Mouse (Mus musculus) macrophage (primary cell): ENCODE measurements around the gene Slc12a8. TPM values are rescaled to one million over a fixed set of nuclear protein-coding genes. Genes with fewer than 3 reads are reported as not detected.

Experiments
- H3K27ac ChIP-seq: fragments of 350-480 bp; formaldehyde crosslinking; 2 replicates; pipeline ENCODE4 v1.9.0; 2021
- H3K36me3 ChIP-seq: fragments of 350-480 bp; formaldehyde crosslinking; 2 replicates; pipeline ENCODE4 v1.9.0; 2021; ENCODE audit errors: inconsistent target
- H3K4me3 ChIP-seq: fragments of 350-480 bp; formaldehyde crosslinking; 2 replicates; pipeline ENCODE4 v1.9.0; 2021; ENCODE audit errors: inconsistent target
- H3K79me2 ChIP-seq: fragments of 350-480 bp; formaldehyde crosslinking; 2 replicates; pipeline ENCODE4 v1.9.0; 2021; ENCODE audit errors: inconsistent target
- WGBS: methylation state at CpG from one replicate; pipeline ENCODE4 v1.1.7; 2026; ENCODE audit warnings: inconsistent platforms; ENCODE audit not compliant: missing documents; 5-methylcytosine and 5-hydroxymethylcytosine counted together
- polyA plus RNA-seq: library from polyadenylated mRNA; stranded (reverse); fragments of 250-400 nt; gene quantifications from 3 replicates; pipeline ENCODE4 v1.2.4, GENCODE M21; 2018; ENCODE audit warnings: inconsistent platforms

Slc12a8 gene
- polyA plus RNA-seq, 1 experiment from 2014 or later: not detected

DNA sequence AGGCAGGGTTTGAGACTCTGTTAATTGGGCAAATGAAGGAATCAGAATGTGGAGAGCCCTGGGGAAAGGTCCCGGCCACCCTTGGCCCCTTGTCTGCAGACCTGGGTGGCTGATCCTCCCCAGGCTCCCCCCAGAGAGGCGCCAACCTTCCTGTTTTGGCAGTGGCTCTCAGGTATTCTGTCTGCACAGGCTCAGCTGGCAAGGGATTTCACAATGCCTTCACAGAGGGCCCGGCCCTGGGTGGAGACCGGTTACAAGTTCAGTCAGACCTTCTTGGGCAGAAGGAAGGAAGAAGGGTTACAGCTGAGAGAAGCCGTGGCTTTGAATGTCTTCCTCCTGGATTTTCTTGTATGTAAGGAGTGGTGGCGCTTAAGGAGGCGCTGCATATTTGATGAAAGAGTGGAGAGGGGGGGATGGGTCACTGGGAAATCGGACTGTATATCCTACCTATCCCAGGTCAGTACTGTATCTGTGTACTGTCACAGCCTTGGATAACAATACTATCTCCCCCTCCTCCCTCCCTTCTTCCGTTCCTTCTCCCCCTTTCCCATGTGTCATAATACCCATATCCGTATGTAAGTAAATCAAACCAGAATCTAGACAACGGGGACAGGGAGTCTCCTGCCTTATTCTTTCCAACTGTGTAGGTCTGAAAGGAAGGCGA, 45.9 kb downstream of the Slc12a8 start:
- Histone ChIP-seq H3K27ac (no peak overlapping the region), H3K4me3 (no peak overlapping the region), H3K36me3 (no peaks in the 10 kb centered on the region), H3K79me2 (no peaks in the 10 kb centered on the region)
- WGBS: 38% methylated on average over 12 of the region's 12 CpGs

DNA sequence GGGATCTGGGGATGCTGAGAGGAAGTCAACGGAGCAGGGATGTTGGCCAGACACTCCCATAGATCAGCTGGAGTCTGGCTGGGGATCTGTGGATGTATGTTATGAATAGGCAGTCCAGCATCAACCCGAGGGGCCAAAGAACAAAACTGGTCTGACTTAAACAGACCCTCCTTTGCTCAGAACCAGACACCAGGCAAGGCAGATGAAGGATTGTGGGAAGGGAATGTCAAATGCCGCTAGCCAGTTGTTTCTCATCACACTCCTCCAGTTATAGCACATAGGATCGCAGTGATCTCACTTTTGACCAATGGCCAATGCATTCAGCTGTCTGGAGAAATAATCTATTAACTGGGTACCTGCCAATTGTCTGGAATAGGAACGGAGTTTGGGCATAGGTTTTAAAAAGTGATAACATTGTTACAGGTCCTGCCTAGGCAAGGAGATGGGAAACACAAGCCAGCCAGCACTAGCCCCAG, 46.4 kb downstream of the Slc12a8 start:
- 92% methylated on average over 5 of the region's 5 CpGs for WGBS
- Histone ChIP-seq H3K36me3 (no peaks in the 10 kb centered on the region), H3K27ac (no peak overlapping the region), H3K79me2 (no peaks in the 10 kb centered on the region), H3K4me3 (no peak overlapping the region)

DNA sequence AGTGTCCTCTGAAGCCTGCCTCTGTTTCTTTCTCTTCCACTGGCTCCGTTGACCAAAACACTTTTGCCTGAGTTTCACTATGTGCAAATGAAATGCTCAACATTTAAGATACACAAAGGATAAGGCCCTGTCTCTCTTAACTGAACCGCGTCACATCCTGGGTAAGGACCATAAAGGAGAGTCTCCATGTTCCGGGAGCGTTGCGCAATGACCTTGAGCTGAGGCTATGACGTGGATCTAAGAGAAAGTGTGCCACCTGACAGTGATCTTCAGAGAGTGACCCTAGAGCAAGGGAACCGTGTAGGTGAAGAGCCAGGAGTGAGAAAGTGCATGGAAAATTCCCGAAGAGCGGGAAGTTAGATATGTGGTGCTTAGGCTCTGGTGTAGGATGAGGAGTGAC, 49.3 kb downstream of the Slc12a8 start:
- H3K36me3 ChIP-seq: no peaks in the 10 kb centered on the region
- no peak overlapping the region for H3K27ac ChIP-seq
- no peaks in the 10 kb centered on the region for H3K79me2 ChIP-seq
- H3K4me3 ChIP-seq: no peak overlapping the region
- WGBS: 85% methylated on average over 10 of the region's 10 CpGs

DNA sequence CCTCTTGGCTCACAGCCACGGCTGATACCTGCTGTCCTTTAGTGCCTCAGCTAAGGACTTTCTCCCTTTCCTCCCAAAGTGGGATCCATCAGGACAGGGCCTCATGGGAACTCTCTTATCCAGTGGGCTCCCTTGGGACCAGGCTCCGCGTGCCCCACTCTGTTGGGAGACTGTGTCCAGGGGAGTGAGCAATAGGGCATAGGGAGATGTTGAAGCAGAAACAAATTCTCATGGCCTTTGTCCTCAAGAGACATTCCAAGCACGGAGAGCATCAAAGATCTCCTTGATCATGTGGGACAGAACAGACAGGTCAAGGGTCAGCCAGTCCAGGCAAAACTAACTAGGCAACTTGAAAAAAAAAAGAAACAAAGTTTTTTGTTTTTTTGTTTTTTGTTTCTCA, 50.6 kb downstream of the Slc12a8 start:
- 88% methylated on average over 4 of the region's 4 CpGs for WGBS
- no peaks in the 10 kb centered on the region for H3K36me3 ChIP-seq
- H3K79me2 ChIP-seq: no peaks in the 10 kb centered on the region
- H3K4me3 ChIP-seq: no peak overlapping the region
- no peak overlapping the region for H3K27ac ChIP-seq

DNA sequence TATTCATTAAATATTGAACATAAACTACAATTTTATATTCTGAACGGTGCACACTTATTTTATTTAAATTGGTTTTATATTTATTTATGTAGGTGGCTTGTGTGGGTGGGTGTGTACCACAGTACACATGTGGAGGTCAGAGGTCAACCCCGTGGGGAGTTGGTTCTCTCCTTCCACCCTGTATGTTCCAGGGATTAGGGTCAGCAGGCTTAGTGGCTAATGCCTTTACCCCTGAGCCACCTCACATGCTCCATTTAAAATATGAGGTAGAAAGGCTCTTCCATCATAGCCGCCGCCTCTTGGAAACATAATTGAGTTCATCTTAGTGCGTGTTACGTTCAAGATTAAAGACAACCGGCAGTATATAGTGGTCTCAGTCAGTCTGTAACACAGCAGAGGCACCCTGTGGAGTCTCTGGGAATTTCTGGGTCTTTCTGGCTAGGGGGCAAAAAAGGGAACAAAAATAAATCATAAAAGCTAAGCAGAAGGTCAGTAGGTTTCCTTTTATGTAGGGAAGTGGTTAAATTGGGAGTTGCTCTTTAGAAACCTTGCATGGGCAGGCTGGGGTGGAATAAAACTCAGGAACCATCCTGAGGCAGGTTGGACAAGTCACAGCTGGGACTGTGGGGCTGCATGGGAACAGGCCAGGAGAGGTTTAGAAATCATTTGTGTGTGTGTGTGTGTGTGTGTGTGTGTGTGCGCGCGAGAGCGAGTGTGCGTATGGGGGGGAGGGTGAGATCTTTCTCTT, 51.3 kb downstream of the Slc12a8 start:
- Histone ChIP-seq H3K4me3 (no peak overlapping the region), H3K79me2 (no peaks in the 10 kb centered on the region), H3K36me3 (no peaks in the 10 kb centered on the region), H3K27ac (no peak overlapping the region)
- 59% methylated on average over 7 of the region's 12 CpGs for WGBS

DNA sequence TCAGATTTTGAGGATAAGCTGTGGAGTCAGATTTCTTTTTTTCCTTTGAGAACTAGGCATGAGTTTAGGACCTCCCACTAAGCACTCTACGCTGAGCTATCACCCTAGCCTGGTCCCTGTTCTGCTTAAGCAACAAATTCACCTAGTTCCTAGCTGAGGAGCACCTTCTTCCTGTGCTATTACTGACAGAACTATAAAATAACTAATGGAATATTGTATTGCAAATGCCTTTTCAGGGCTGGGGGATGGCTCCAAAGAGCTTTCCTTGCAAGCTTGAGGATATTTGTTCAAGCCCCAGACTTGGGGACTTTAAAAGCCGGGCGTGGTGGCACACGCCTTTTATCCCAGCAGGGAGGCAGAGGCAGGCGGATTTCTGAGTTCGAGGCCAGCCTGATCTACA, 55.5 kb downstream of the Slc12a8 start:
- WGBS: 98% methylated on average over 5 of the region's 6 CpGs

DNA sequence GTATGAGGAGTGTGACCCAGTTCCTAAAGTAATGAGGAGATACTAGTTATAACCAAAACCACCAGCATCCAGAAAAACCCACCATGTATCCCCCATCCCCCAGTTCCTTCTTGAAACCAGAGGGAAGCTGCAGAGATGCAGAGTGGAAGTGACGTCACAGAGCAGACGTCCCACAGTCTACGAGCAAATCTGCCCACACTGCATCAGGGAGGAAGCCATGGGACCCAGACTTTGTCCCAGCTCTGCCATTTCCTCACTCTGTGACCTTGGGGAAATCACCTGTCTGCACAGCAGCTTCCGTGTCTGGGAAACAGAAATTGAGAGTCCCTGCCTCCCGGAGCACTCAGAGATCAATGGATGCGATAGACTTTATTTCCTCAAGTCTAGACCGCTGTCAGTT, 56.6 kb downstream of the Slc12a8 start:
- Histone ChIP-seq H3K4me3 (no peak overlapping the region), H3K27ac (no peak overlapping the region), H3K36me3 (no peaks in the 10 kb centered on the region), H3K79me2 (no peaks in the 10 kb centered on the region)
- 49% methylated on average over 7 of the region's 7 CpGs for WGBS

More for the DNA sequence above, 55.5 kb downstream of the Slc12a8 start:
- H3K79me2 ChIP-seq: no peaks in the 10 kb centered on the region
- H3K36me3 ChIP-seq: no peaks in the 10 kb centered on the region
- H3K27ac ChIP-seq: no peak overlapping the region
- H3K4me3 ChIP-seq: no peak overlapping the region

DNA sequence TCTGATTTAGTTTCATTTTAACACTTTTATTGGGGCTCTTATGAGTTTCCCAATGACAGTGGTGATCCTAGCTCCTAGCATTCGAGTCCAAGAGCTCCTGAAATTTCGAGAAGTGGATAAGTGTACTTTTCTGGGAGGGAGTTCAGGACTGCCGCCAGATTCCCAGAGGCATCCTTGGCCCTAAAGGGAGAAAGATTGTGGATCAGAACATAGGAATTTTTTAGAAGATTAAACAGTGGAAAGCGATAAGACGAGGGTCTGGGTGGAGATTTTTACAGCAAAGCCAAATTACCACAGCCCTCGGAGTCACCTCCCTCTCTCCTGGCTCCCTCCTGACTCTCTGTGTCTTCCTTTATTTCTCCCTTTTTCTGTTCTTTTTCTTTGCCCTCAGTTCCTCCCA, 58.6 kb downstream of the Slc12a8 start:
- Histone ChIP-seq H3K27ac (no peak overlapping the region), H3K36me3 (no peaks in the 10 kb centered on the region), H3K79me2 (no peaks in the 10 kb centered on the region), H3K4me3 (no peak overlapping the region)
- 96% methylated on average over 6 of the region's 6 CpGs for WGBS

DNA sequence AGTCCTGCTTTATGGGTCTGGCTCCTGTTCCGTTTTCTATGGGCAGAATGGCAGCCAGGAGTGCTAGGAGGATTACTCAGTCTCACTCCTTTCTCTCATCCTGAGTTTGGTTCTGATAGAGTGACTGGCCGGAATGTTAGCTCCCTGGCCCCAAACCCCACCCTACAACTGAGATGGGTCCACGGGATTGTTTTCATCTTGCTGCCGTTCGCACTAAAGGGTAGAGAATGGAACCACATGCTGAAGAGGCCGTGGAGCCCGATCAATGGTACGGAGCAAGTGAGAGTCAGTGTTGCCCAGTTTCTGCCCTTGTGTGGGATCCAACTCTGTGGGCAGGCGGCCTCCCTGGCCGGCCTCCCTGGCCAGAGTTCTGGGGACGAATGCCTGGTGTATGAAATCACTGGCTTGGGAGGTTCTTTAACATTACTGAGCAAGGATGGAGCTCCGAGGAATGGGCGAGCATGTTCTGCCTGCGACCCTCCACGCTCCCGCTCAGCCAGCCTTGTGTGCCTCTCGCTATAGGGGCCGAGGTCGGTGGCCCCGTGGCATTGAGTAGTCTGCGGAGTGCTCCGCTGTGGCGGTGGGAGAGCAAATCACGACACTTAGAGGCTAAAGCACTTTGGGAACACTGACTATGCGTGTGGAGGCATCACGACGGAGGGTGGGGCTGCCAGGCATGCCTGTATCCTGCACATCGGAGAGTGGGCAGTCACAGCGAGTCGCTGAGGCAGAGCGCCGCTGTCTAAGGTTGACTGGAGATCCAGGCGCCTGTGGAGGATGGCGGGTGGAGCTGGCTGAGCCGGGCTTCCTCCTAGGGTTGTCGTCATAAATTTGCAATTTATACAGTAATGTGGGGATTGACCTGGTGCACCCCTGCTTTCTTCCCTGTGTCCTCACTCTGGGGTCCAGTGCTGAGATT, 59.4 kb downstream of the Slc12a8 start:
- WGBS: 92% methylated on average over 36 of the region's 36 CpGs
- no peaks in the 10 kb centered on the region for H3K36me3 ChIP-seq
- H3K27ac ChIP-seq: no peak overlapping the region
- H3K79me2 ChIP-seq: no peaks in the 10 kb centered on the region
- H3K4me3 ChIP-seq: no peak overlapping the region

DNA sequence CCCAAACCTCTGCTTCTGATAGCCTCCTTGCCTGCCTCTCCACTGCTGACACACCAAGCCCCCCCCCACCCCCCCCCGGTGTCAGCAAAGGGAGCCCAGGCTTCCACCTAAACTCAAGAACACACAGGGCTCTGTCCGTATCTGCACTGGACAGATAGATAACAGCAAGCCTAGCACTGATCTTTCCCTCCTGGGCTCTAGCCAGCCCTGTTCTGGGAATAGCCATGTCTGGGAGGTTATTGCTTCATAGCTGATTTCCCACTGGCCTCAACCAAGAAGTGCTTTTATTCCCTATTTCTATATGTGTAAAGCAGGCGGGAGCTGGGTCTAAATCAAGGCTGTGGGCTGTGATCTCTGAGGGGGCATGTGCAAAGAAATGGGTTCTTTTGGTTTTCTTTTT, 61.3 kb downstream of the Slc12a8 start:
- Histone ChIP-seq H3K36me3 (no peaks in the 10 kb centered on the region), H3K79me2 (no peaks in the 10 kb centered on the region), H3K27ac (no peak overlapping the region), H3K4me3 (no peak overlapping the region)
- 91% methylated on average over 3 of the region's 3 CpGs for WGBS

DNA sequence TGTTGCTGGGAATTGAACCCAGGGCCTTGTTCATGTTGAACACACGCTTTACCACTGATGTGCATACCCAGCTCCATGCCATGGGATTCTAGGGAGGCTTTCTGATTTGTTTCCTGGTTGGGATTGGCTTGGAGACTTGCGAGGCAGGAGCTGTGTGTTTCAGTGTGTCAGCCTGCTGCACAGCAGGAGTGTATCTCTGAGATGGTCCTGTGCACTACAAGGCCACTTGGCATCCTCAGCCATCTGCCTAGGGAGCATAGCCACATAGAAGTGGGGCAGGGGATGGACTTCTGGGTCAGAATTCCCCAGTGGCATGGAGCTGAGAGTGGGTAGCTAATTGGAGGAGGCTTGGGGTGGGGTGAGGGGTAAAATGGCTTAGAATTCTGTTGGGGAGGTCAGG, 63.2 kb downstream of the Slc12a8 start:
- Histone ChIP-seq H3K27ac (no peak overlapping the region), H3K36me3 (no peaks in the 10 kb centered on the region), H3K79me2 (no peaks in the 10 kb centered on the region), H3K4me3 (no peak overlapping the region)
- 88% methylated on average over 2 of the region's 2 CpGs for WGBS

DNA sequence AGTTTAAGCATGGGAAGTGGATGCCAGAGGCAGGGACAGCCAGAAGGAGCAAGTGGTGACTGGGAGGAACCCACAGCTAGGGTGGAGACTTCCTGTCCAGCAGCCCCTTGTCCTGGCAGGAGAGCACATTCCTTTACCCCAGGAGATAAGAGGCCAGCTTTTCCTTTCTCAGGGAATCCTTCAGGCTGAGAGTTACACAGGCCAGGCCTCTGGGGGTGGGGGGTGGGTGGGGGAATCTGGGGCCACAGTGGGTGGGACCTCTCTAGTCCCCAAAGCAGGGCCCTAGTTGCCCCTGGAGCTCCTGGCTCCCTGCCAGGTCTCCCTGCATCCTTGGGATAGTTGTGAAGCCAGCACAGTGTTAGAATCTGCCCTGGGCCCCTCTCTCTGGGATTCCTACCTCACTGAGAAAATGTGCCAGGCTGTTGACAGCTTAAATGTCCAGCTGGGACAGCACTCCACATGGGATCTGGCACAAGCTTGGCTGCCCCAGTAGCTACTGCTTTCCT, 63.7 kb downstream of the Slc12a8 start:
- H3K27ac ChIP-seq: no peak overlapping the region
- H3K36me3 ChIP-seq: no peaks in the 10 kb centered on the region
- no peak overlapping the region for H3K4me3 ChIP-seq
- no peaks in the 10 kb centered on the region for H3K79me2 ChIP-seq

DNA sequence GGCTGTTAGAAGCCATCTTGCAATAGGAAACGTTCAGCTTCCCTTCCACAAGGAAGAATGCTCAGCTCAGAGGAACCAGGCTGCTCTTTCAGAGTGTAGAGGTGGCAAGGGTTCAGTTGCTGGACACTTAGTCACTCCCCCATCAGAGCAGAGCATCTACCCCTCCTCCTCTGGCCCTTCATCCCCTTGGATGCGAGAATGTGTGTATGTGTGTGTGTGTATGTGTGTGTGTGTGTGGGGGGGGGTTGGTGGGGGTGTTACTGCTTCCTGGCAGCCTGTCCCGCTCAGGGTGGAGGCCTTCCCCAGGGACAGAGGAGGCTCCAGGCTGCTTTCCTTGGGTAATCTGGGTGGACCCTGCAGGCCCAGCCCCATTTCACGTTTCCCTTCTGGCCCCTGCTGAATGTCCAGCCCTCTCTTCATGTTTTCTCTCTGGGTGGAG, 64.6 kb downstream of the Slc12a8 start:
- Histone ChIP-seq H3K79me2 (no peaks in the 10 kb centered on the region), H3K36me3 (no peaks in the 10 kb centered on the region), H3K4me3 (no peak overlapping the region), H3K27ac (no peak overlapping the region)
- whole genome bisulfite sequencing: 92% methylated on average over 4 of the region's 4 CpGs

DNA sequence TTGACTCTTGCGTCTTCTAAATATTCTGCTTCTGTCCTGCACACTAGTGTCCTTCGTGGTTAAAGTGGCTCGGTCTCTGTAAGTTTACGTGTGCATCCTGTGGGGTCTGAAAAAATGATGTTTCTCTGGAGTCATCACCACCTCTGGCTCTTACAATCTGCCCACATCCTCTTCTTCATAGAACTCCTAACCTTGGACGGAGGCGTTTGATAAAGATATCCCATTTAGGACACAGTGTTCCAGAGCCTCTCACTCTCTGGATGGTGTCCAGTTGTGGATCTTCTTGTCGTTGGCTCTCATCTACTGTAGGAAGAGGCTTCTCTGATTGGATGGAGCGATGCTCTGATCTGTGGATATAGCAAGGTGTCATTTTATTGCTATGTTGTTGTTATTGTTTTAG, 65.4 kb downstream of the Slc12a8 start:
- WGBS: 79% methylated on average over 7 of the region's 8 CpGs
- no peak overlapping the region for H3K27ac ChIP-seq
- H3K4me3 ChIP-seq: no peak overlapping the region

More for the DNA sequence above, 65.4 kb downstream of the Slc12a8 start:
- H3K79me2 ChIP-seq: no peaks in the 10 kb centered on the region
- no peaks in the 10 kb centered on the region for H3K36me3 ChIP-seq
